Mouse (Mus musculus) c-Kit-negative CD71-positive TER-119-positive erythroid progenitor cells, embryonic 14.5 days (primary cell): ENCODE measurements around the gene Ube2m.
A peak's percentile ranks its signal among the peaks of the same experiment; 100 is the strongest.

Experiments used
- DNase-seq: peaks from one replicate; pipeline ENCODE4 v3.0.0-alpha.2; 2013; ENCODE audit warnings: low read depth, low spot score

Ube2m gene

DNA sequence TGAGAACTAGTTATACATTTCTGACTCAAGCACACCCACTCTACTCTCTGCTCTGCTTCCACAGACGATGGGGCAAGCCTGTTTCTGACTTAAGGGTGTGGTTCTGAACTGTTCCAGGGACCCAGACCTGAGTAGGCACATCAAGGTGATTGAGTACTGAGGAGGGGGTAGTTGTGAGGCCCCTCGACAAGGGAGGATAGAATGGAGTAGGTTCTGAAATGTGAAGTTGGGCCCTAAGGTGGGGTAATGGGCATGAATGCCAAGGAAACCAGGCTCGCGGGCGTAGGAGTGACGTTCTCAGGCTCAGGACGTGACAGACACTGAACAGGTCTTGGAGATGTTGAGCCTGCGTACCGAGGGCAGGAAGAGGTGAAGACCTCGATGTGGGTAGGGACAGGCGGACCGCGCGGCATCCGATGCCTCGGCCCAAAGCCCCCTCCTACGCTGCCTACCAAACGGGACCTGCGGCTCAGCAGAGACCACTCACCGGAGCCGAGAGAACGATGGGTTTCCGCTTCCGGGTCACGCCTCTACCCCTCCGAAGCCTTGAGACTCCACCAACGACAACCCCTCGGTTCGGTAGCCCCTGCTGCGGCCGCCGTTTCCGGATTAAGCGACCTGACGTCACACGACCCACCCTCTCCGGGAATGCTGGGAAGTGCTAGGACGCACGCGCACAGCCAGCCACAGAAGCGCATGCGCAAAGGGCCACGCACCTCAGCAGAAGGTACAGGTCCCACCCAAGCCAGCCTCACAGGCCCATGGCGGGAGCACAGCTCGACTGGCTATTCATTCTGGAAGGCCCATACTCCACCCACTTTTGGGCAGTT is 3.7 kb downstream of the Ube2m start, which contains the start of gene Chmp2a:
Gene Chmp2a, minus strand, starts transcription at position 660 of the 830 bp plus-strand sequence.
- peak; percentile 85 for DNase-seq

DNA sequence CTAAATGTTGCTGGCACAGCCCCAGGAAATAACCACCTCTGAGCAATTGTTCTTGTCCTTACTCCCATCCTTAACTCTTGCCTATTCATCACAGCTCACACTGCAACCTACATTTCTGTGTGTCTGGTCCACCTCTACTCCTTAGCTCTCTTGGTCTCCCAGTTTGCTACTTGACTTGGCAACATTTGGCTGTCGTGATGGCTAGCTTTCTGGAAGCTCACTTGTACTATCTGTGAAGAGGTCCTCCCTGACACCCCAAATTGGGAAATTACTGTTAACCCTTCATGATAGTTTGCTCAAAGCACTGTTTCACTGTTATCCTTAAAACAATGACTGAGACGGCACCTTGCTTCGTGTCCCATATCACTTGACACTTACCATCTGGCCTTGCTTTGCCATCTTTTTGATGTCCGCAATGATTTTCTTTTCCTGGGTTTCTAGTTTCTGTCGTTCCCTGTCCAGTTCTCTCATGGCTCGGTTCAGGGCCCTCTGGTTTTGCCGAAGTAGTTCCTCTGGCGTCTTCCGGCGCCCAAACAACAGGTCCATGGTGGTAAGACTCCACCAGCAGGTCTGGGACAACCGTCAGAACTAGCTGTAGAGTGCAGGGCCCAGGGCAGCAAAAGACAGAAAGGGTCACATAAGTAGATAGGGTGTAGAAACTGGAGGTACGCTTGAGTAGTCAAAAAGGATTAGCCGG is 4.5 kb downstream of the Ube2m start:
- DNase-seq: no peak

DNA sequence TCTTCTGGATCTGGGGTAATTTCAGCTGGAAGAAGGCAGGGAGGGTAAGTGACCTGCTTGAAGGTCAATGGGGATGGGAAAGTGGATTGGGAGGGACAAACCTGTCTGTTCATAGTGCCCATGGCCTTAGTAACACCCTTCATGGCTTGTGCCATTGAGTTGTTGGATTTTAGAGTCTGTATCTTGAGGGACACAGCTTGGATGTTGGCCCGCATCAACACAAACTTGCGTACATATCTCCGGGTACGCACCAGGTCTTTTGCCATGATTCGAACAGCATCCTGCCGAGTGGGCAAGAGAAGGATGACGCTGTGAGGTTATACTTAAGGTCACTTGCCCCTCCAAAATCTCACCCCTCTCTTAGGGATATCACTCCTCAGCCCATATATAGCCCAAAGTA is 5.5 kb downstream of the Ube2m start:
- DNase-seq: no peak

DNA sequence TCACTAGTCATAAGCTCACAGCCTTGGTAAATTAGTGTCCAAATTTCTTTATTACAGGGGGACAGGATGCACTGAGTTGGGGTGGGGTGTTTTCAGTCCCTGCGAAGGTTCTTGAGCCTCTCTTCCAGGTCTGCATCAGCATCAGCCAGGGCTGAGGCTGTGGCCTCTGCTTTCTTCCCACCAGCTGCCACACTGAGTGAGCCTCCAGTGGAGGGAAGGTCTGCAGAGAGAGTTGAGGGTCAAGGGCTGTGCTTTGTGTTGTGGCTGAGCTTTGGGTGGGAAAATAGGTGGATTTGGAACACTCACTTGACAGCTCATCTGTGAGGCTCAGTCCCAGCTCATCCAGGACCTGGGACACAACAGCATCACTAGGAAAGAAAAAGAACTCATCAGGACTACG is 6.1 kb downstream of the Ube2m start:
- DNase-seq: no peak

DNA sequence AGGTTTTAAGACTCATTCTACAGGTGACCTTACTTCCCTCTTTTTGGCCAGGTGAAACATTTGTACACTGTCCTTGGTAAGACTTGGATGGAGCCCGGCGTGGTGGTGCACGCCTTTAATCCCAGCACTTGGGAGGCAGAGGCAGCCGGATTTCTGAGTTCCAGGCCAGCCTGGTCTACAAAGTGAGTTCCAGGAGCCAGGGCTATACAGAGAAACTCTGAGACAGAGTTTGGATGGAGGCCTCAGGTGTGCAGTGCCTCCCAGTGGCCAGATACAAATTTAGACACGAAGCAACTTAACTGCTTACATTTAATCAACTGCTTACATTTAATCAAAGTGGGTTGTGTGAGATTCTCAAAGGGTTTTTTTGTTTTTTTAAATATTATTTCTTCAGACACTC is 7.0 kb downstream of the Ube2m start:
- DNase-seq: no peak

DNA sequence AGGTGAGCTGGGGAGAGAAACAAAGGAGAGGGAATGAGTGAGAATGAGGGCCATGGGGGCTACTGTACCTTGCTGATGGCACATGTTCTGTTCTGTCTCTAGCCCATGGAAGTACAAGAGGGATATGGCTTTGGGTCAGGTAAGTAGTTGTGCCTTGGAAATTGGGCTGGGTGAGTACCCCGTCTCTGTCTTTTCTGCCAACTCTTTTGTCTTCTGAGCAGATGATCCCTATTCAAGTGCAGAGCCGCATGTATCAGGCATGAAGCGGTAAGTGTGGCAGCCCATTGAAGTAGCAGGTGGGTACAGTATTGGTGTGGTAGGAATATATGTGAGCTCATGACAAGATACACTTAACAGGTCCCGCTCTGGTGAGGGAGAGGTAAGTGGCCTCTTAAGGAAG is 9.1 kb downstream of the Ube2m start:
- no peak for DNase-seq

DNA sequence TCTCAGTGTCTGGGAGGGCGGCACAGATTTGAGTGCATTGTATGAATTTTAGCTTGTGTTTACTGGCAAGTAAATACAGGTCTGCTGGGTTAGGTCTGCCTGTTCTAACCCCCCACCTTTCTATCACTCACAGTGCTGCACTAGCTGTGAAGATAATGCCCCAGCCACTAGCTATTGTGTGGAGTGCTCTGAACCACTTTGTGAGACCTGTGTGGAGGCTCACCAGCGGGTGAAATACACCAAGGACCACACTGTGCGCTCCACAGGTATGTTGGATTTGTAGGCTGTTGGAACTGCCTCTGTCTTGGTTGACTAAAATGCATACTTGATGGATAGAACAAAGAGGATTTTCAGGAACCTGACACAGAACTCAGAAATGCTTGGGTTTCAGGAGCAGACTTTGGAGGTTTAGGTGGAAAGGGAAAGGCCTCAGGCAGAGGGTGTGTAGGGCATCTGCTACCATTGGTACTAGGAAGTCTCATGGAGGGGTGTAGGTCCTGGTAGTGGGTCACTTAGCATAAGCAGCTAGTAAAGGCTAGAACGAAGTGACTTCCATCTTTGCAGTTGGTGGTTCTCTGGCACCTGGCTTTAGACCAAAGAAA is 12.5 kb downstream of the Ube2m start:
- DNase-seq: no peak

DNA sequence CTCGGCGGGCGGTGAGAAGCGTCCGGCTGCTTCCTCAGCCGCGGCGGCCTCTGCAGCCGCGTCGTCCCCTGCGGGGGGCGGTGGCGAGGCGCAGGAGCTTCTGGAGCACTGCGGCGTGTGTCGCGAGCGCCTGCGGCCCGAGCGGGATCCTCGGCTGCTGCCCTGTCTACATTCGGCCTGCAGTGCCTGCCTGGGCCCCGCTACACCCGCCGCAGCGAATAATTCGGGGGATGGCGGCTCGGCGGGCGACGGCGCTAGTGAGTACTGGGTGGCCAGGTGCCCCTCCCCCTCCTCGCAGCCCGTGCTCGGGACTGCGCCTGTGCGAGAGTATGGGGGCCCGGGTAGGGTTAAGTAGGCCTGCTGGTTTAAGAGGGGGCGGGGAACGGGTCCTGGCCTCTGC is 13.3 kb downstream of the Ube2m start:
- DNase-seq: no peak

DNA sequence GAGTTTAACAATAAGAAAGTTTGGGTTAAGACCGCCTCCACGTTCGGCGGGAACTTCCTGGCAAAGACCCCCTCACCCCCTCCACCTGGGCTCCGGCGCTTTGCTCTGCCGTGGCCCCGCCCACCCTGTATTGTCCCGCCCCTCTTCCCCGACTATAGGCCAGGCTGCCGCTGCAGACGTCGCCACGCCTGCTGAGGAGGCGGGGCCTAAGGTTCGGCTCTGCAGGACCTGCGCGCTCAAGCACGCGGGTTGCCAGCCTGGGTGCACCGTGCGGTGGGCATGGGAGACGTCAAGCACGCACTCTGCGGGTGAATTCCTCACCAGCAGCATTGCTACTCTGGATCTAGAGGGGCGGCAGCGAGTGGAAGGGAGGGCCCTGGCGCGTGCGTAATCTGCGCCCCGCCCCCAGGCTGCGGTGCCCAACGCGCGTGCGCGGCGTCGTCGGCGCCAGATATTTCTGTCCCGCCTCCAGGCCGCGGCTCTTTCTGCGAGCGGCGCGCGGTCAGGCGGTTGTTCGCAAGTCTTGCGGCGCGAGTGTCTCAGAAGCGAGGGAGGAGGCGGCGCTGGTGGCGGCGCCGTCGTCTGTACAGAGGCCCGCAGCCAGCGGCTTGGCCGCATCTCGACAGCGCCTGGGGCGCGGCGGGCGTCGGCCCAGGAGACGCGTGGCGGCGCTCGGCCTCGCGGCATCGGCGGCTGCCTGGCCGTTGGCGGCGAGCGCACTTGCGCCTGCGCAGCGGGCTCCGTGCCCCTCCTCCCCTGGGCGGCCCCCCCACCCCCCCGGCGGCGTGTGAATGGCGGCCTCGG is 13.9 kb downstream of the Ube2m start:
- peak; percentile 88 for DNase-seq

DNA sequence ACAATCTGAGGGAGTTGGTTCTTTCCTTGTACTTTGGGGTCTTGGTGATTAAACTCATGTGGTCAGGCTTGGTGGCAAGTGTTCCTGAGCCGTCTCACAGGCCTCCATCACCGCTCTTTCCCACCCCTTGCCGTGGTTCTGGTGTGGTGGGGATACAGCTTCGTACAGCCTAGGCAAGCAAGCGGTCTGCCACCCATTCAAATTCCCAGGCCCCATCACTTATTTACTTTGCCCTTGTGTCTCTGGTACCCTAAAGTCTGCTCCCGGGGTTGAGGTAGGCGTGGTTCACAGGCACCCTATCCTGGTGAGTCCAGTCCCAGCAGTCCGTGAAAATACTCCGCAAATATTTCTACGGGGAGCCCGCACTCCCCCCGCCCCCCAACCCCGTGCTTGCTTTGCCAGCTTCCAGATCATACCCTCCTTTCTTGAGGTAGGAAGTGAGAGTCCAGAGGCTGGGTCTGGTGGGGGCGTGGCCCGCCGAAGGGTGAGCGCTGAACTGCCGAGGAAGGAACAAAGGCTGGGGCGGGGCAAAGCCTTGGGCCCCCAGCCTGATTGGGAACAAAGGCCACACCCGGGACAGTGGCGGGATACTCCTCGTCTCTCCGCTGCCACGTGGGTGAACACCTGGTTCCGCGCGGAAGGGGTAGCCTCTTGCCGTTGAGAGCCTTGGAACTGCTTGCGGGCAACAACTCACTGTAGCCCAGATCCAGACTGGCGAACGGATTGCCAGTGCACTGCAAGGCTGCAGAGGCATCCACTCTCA is 15.1 kb downstream of the Ube2m start:
- DNase-seq: no peak

DNA sequence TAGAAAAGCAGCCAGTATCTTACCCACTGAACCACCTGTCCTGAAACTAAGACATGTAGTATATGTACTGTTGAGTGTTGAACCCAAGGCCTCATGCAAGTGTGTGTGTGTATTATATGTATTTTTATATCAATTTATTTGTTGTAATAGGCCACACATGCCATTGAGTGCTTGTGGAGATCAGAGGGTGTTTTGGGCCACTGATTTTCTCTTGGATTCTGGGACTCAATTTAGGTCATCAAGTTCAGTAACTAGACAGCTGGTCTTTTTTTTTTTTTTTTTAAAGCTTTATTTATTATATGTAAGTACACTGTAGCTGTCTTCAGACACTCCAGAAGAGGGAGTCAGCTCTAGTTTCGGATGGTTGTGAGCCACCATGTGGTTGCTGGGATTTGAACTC is 22.9 kb downstream of the Ube2m start:
- no peak for DNase-seq

DNA sequence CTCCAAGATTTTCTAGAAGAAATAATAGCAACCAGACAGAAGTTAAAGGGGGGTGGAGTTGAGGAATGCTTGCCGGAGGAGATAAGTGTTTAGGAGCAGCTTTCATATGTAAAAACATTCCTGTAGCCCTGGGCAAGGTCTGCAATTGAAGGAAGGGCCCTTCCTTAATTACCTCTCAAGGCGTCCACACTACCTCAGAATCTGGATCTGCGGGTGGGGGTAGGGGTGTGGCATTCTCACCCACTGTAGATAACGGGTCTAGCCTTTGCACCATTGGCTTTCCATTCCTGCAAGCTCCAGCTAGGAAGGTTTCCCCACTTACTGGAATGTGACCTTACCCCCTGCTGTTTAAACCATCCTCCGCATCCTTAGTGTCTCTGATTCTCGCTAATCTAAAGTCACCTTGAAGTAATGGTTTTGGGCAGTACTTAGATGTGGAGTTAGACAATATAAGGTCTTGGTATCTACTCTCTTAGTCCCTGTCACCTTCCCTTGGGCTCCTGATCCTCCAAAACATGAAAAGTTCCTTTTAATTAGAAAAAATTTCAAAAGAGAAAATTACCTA is 23.7 kb downstream of the Ube2m start:
- DNase-seq: no peak

DNA sequence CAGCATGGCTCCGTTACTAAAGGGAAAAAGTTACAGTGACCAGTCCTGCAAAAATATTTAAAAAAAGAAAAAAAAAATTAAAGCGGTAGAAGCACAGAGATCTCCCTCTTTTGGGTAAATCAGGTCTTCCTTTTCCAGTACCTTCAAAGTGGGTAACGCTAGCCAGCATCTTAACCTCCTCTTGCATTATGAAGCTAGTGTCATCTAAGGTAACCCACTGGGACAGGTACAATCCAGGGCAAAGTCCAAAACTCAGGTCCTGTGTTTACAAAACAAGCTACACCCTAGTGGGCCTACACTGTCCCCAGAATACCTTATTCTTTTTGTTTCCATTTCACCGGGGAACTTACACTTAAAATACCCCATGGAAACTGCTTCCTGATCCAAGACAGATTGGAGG is 24.4 kb downstream of the Ube2m start:
- DNase-seq: no peak

DNA sequence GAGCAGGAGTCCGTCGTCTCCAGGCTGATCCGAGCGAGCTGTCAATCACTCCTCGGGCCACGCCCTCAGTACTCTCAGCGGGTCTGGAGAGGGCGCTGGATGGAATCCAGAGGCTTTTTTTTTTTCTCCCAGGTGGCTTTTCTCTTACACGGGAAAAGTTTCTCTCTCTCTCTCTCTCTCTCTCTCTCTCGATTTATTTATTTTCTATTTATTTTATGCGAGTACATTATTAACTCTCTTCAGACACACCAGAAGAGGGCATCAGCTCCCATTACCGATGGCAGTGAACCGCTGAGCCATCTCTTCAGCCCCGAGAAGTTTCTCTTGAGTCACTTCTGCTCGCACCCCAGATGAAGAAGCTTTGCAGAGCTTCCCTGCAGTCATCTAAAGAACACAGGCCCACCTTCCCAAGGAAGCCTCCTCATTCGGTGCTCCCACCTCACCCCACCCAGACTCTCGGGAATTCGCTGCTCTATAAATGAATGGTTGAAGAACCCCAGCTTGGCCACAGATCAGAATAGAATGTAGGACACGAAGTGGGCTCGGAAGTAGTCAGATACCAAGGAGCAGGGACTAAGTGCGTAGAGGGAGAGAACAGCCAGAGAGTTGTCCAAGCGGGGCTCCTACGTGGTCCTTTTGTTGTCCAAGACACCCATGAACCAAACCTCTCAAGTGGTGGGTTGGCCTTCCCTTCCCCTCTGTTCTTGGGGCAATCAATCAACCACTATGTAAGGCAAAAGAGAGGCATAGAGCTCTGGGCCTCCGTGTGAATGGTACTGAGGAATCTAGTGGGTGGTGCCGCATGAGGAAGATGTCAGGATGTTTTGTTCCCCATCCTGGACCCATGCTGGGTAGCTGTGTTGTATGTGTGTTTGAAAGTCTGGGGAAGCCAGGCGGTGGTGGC is 27.8 kb downstream of the Ube2m start, which contains the start of gene Zbtb45:
Gene Zbtb45, minus strand, starts transcription at position 30 of the 904 bp plus-strand sequence.
- no peak for DNase-seq

DNA sequence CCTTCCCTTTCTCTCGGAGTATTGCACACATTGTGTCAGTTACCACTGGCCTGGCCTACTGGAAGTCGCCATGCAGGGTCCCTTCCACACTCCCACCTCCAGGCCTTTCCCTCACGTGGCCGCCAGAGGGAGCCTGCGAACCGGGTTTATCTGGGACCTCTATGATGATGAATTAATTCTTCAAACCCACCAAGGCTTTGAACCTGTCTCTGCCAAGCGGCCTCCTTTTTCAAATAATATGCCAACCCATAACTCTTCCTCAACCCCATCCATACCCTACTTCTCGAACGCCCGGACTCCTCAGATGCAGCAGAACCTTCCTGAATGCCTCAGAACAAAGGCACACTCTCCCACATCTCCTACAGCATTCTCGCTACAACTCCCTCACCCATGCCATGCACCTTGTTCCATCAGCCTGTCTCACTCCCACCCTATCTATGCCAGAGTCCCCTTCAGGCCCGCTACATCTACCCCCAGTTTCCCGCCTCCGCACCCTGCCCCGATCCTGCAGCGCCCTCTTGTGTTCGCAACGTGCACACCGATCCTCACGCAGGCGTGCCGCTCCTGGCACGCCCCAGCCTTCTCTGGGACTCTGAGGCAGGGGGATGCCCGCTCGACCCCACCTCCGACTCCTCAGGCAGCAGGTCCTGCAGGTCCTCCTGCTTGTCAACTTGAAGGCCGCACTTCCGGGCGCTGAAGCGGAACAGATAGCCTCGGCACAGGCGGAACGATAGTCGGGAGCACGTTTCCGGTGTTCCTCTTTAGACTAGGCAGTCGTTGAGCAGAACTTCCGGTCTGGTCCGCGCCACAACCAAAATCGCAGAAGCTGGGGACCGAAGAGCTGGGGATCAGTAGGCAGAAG is 28.7 kb downstream of the Ube2m start:
- DNase-seq: peak; percentile 78

DNA sequence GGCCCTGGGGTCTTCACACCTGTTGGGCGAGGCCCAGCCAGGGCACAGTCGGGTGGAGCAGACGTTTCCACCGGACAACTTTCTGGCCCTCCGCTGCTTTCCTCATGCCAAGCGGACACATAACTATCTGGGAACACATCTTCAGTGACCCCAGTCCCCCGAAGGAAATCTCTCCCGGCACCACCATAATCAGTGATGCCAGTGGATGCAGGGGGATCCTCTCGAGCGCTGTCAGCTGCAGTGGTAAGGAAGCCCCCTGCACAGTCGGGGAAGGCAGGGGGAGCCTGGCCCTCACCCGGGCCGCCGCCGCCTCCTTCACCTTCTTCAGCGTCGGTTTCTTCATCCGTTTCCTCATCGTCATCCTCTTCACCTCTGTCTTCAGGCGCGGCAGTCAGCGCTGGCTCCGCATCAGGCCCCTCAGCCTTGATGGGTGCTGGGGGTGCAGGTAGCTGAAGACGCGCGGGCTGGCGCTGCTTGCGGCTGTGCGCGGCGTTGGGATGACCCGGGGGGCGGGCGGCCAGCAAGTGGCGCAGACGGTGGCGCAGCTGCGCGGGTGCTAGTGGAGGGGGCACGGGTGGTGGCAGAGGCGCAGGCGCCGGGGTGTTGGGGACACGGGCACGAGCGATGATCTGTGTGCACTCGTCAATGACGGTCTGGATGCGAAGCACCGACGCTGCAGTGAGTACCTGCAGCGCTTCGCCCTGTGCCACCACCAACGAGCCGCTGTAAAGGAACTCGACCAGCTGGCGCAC is 30.6 kb downstream of the Ube2m start:
- no peak for DNase-seq

DNA sequence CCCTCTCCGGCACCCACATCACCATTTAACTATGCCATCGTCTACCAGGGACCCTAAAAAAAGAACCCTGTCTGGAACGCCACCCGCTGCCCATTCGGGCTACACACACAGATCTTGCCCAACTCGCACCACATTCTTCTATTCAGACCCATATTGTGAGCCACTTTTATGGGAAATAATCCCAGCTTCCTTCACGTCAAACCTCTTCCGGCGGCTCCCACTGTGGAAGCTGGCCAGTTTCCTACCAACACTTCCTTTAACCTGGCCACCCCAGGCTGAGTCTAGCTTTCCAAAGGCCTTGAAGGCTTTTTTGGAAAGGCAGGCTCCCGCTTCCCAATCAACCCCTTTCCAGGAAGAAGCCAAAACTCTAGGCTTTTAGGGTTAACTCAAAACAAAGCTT is 31.5 kb downstream of the Ube2m start:
- DNase-seq: no peak

DNA sequence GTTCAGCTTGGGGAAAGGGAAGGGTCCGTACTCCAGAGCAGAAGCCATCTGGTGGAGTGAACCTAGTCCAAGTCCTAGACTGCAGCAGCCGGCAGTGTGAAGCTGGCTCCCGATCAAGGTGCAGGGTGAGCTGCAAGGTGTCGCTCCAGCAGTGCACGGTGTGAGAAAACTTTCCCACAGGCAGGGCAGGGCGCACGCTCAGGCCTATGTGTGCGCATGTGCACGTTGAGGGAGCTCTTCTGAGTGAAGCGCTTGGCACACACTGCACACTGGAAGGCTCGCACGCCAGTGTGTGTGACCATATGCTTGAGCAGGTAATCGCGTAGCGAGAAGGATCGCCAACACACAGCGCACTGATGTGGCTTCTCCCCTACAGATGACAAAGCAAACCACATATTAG is 32.1 kb downstream of the Ube2m start:
- no peak for DNase-seq
